Mouse (Mus musculus) midbrain, embryonic 10.5 days (tissue): ENCODE data around the gene Srsf5. TPM values are rescaled to one million over a fixed set of nuclear protein-coding genes. Genes with fewer than 3 reads are reported as not detected.

ENCODE experiments used
- DNase-seq: peaks from one replicate; pipeline ENCODE4 v3.0.0-alpha.2; 2017; ENCODE audit warnings: low spot score
- H3K27ac ChIP-seq: fragments of 300-500 bp; sonication (generic); replicated peaks from 2 replicates; pipeline ENCODE4 v1.5.1; 2016; ENCODE audit warnings: mild to moderate bottlenecking
- H3K27me3 ChIP-seq: fragments of 300-500 bp; sonication (generic); 2 replicates; pipeline ENCODE4 v1.6.1; 2016; ENCODE audit warnings: low read depth, mild to moderate bottlenecking; ENCODE audit not compliant: poor library complexity, severe bottlenecking
- H3K36me3 ChIP-seq: fragments of 300-500 bp; sonication (generic); 2 replicates; pipeline ENCODE4 v1.6.1; 2016; ENCODE audit warnings: mild to moderate bottlenecking, moderate library complexity
- H3K4me1 ChIP-seq: fragments of 300-500 bp; sonication (generic); 2 replicates; pipeline ENCODE4 v1.6.1; 2016
- H3K4me3 ChIP-seq: fragments of 300-500 bp; sonication (generic); 2 replicates; pipeline ENCODE4 v1.5.1; 2016; ENCODE audit warnings: mild to moderate bottlenecking, moderate library complexity
- H3K9me3 ChIP-seq: fragments of 300-500 bp; sonication (generic); replicated peaks from 2 replicates; pipeline ENCODE4 v1.6.1; 2016; ENCODE audit warnings: mild to moderate bottlenecking
- WGBS: fragments of 180-500 bp; shearing (Covaris S2); methylation state at CpG from one replicate; pipeline ENCODE4 v1.1.7; 2016; 5-methylcytosine and 5-hydroxymethylcytosine counted together
- polyA plus RNA-seq: library from polyadenylated mRNA; unstranded; fragments of >200 nt; fragmentation: Nextera tagmentation; extraction: Ambion mirVana; gene quantifications from 2 replicates; pipeline ENCODE4 v1.2.1, GENCODE M21; 2016

Gene Srsf5
- 505 and 561 TPM in 2 replicates for polyA plus RNA-seq

GRCm38 (mm10) chr12:80945334-80945995, at the start of gene Srsf5:
Gene Srsf5, plus strand, starts transcription at chr12:80945504.
- WGBS, result under 1% methylated on average over 57 of the region's 57 CpGs
- Histone ChIP-seq H3K4me1 (peaks cover 11% of the 10 kb centered on the region), H3K27me3 (no peaks in the 10 kb centered on the region), H3K27ac (peak within 1 kb of the TSS; percentile 97), H3K36me3 (peaks cover 40% of the 10 kb centered on the region), H3K9me3 (no peaks in the 10 kb centered on the region), H3K4me3 (peak within 1 kb of the TSS; percentile 100)
- peak; percentile 98 for DNase-seq

- Histone ChIP-seq H3K27ac (no peak overlapping the region), H3K36me3 (no peaks in the 10 kb centered on the region), H3K4me1 (no peaks in the 10 kb centered on the region), H3K9me3 (no peaks in the 10 kb centered on the region), H3K4me3 (no peak overlapping the region), H3K27me3 (no peaks in the 10 kb centered on the region)
- WGBS, result 88% methylated on average over 8 of the region's 8 CpGs
- no peak for DNase-seq
Measured at GRCm38 (mm10) chr12:80909631-80910030, 35.7 kb upstream of the Srsf5 start.

GRCm38 (mm10) chr12:80917764-80918163, 27.5 kb upstream of the Srsf5 start:
- WGBS, result 58% methylated on average over 7 of the region's 7 CpGs
- Histone ChIP-seq H3K27me3 (peaks cover 7% of the 10 kb centered on the region; the same call in 1 of the 2 replicates), H3K9me3 (no peaks in the 10 kb centered on the region), H3K4me3 (no peak overlapping the region), H3K4me1 (peaks cover 4% of the 10 kb centered on the region), H3K36me3 (no peaks in the 10 kb centered on the region), H3K27ac (no peak overlapping the region)
- DNase-seq, result no peak

GRCm38 (mm10) chr12:80921301-80921700, 24.0 kb upstream of the Srsf5 start:
- Histone ChIP-seq H3K36me3 (no peaks in the 10 kb centered on the region), H3K4me1 (peaks cover 12% of the 10 kb centered on the region), H3K27ac (no peak overlapping the region), H3K9me3 (no peaks in the 10 kb centered on the region), H3K27me3 (peaks cover 20% of the 10 kb centered on the region), H3K4me3 (no peak overlapping the region)
- no peak for DNase-seq
- 93% methylated on average over 5 of the region's 5 CpGs for WGBS

GRCm38 (mm10) chr12:80922869-80923268, 22.4 kb upstream of the Srsf5 start:
- H3K4me3 ChIP-seq, result no peak overlapping the region
- H3K9me3 ChIP-seq, result no peaks in the 10 kb centered on the region
- no peak overlapping the region for H3K27ac ChIP-seq
- no peaks in the 10 kb centered on the region for H3K36me3 ChIP-seq
- no peak for DNase-seq
- H3K4me1 ChIP-seq, result peaks cover 12% of the 10 kb centered on the region
- 8% methylated on average over 7 of the region's 7 CpGs for WGBS
- H3K27me3 ChIP-seq, result peaks cover 20% of the 10 kb centered on the region

GRCm38 (mm10) chr12:80923602-80924001, 21.7 kb upstream of the Srsf5 start:
- Histone ChIP-seq H3K36me3 (no peaks in the 10 kb centered on the region), H3K4me1 (peaks cover 12% of the 10 kb centered on the region), H3K9me3 (no peaks in the 10 kb centered on the region), H3K27ac (no peak overlapping the region), H3K4me3 (no peak overlapping the region), H3K27me3 (peaks cover 20% of the 10 kb centered on the region)
- 69% methylated on average over 5 of the region's 5 CpGs for WGBS
- no peak for DNase-seq

- Histone ChIP-seq H3K4me3 (no peak overlapping the region), H3K27me3 (peaks cover 20% of the 10 kb centered on the region), H3K36me3 (no peaks in the 10 kb centered on the region), H3K4me1 (peaks cover 12% of the 10 kb centered on the region), H3K9me3 (no peaks in the 10 kb centered on the region), H3K27ac (no peak overlapping the region)
- no peak for DNase-seq
- 84% methylated on average over 3 of the region's 3 CpGs for WGBS
Measured at GRCm38 (mm10) chr12:80924205-80924604, 21.1 kb upstream of the Srsf5 start.

- peaks cover 12% of the 10 kb centered on the region for H3K4me1 ChIP-seq
- H3K27me3 ChIP-seq, result peaks cover 20% of the 10 kb centered on the region
- DNase-seq, result no peak
- H3K9me3 ChIP-seq, result no peaks in the 10 kb centered on the region
- no peak overlapping the region for H3K27ac ChIP-seq
- H3K4me3 ChIP-seq, result no peak overlapping the region
- WGBS, result 44% methylated on average over 7 of the region's 7 CpGs
- H3K36me3 ChIP-seq, result no peaks in the 10 kb centered on the region
Measured at GRCm38 (mm10) chr12:80925919-80926318, 19.4 kb upstream of the Srsf5 start.

- H3K4me1 ChIP-seq, result peaks cover 12% of the 10 kb centered on the region
- WGBS, result 85% methylated on average over 4 of the region's 4 CpGs
- no peak for DNase-seq
Measured at GRCm38 (mm10) chr12:80926550-80926949, 18.8 kb upstream of the Srsf5 start.

GRCm38 (mm10) chr12:80927518-80927917, 17.8 kb upstream of the Srsf5 start:
- no peak for DNase-seq
- Histone ChIP-seq H3K9me3 (no peaks in the 10 kb centered on the region), H3K36me3 (no peaks in the 10 kb centered on the region), H3K27ac (no peak overlapping the region), H3K27me3 (peaks cover 15% of the 10 kb centered on the region), H3K4me3 (no peak overlapping the region), H3K4me1 (peaks cover 11% of the 10 kb centered on the region)
- 68% methylated on average over 1 of the region's 1 CpGs for WGBS

More at GRCm38 (mm10) chr12:80926550-80926949, 18.8 kb upstream of the Srsf5 start:
- no peak overlapping the region for H3K4me3 ChIP-seq
- H3K27me3 ChIP-seq, result peaks cover 20% of the 10 kb centered on the region
- H3K27ac ChIP-seq, result no peak overlapping the region
- H3K9me3 ChIP-seq, result no peaks in the 10 kb centered on the region
- no peaks in the 10 kb centered on the region for H3K36me3 ChIP-seq

- no peak overlapping the region for H3K27ac ChIP-seq
- WGBS, result 89% methylated on average over 3 of the region's 3 CpGs
- DNase-seq, result no peak
- H3K36me3 ChIP-seq, result no peaks in the 10 kb centered on the region
- H3K27me3 ChIP-seq, result peaks cover 4% of the 10 kb centered on the region
- no peaks in the 10 kb centered on the region for H3K9me3 ChIP-seq
- H3K4me3 ChIP-seq, result no peak overlapping the region
- peaks cover 6% of the 10 kb centered on the region; the same call in 1 of the 2 replicates for H3K4me1 ChIP-seq
Measured at GRCm38 (mm10) chr12:80928881-80929280, 16.4 kb upstream of the Srsf5 start.

GRCm38 (mm10) chr12:80930141-80930540, 15.2 kb upstream of the Srsf5 start:
- Histone ChIP-seq H3K36me3 (no peaks in the 10 kb centered on the region), H3K4me1 (peaks cover 6% of the 10 kb centered on the region; the same call in 1 of the 2 replicates), H3K9me3 (no peaks in the 10 kb centered on the region), H3K27ac (no peak overlapping the region), H3K4me3 (no peak overlapping the region), H3K27me3 (no peaks in the 10 kb centered on the region)
- WGBS, result 91% methylated on average over 7 of the region's 7 CpGs
- DNase-seq, result no peak

- 92% methylated on average over 3 of the region's 3 CpGs for WGBS
- Histone ChIP-seq H3K36me3 (no peaks in the 10 kb centered on the region), H3K4me1 (no peaks in the 10 kb centered on the region), H3K4me3 (no peak overlapping the region), H3K27ac (no peak overlapping the region), H3K27me3 (no peaks in the 10 kb centered on the region), H3K9me3 (no peaks in the 10 kb centered on the region)
- no peak for DNase-seq
Measured at GRCm38 (mm10) chr12:80931402-80932140, 13.7 kb upstream of the Srsf5 start.
